Mouse (Mus musculus) testis, adult 2 months (tissue): Measurements from ENCODE around the gene Akap2. TPM values are rescaled to one million over a fixed set of nuclear protein-coding genes. Genes with fewer than 3 reads are reported as not detected.

Experiments
- H3K27ac ChIP-seq: fragments of 200-500 bp; 2 replicates; pipeline ENCODE4 v1.5.1; 2012; ENCODE audit warnings: low read depth, low read length; ENCODE audit not compliant: control insufficient read depth, insufficient read depth
- H3K27me3 ChIP-seq: fragments of 200-500 bp; 2 replicates; pipeline ENCODE4 v1.6.1; 2012; ENCODE audit warnings: mild to moderate bottlenecking, low read length, moderate library complexity; ENCODE audit not compliant: control insufficient read depth, insufficient read depth
- H3K36me3 ChIP-seq: fragments of 200-500 bp; 2 replicates; pipeline ENCODE4 v1.6.1; 2012; ENCODE audit warnings: mild to moderate bottlenecking, low read length; ENCODE audit not compliant: control insufficient read depth, insufficient read depth
- H3K4me1 ChIP-seq: fragments of 200-500 bp; 2 replicates; pipeline ENCODE4 v1.6.1; 2012; ENCODE audit warnings: low read length; ENCODE audit not compliant: control insufficient read depth, insufficient read depth
- H3K4me3 ChIP-seq: fragments of 200-500 bp; 2 replicates; pipeline ENCODE4 v1.5.1; 2012; ENCODE audit warnings: low read depth, mild to moderate bottlenecking, low read length, moderate library complexity, mixed read lengths; ENCODE audit not compliant: control insufficient read depth
- CTCF ChIP-seq: fragments of 200-500 bp; IDR thresholded peaks from 2 replicates; pipeline ENCODE4 v1.5.1; 2012; ENCODE audit warnings: low read depth, mild to moderate bottlenecking, inconsistent platforms, low read length, moderate library complexity; ENCODE audit not compliant: control insufficient read depth, insufficient read depth, insufficient replicate concordance
- POLR2A ChIP-seq: fragments of 200-500 bp; IDR thresholded peaks from 2 replicates; pipeline ENCODE4 v1.6.1; 2012; ENCODE audit warnings: low read depth, mild to moderate bottlenecking, inconsistent platforms, low read length, moderate library complexity; ENCODE audit not compliant: control insufficient read depth
- polyA plus RNA-seq: library from polyadenylated mRNA; depleted of rRNA; stranded (reverse); fragments of >200 nt; gene quantifications from 2 replicates; pipeline ENCODE4 v1.2.3, GENCODE M21; 2012

The Akap2 gene
- polyA plus RNA-seq, 1 experiment: 18.1 TPM

DNA sequence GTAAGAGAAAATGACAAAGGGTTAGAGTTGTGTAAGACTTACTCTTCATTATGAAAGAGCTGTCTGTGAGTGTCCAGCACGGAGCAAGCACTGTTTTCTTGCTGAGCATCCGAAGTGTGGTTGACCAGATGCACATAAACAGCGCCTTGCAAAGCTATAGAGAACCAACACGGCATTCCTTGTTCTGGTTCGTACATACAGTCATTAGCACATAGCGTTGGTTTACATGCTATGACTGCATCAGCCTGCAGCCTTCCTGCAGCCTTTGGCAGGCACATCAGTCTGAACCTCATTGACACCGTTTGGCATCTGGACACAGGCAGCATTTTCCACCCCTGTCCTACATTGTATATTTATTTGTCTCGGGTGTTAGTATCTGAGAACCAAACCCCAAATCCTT is 98.7 kb downstream of the Akap2 start:
- TF ChIP-seq POLR2A: no peak
- no peak for TF ChIP-seq CTCF
- H3K4me3 ChIP-seq: no peak overlapping the region
- no peaks in the 10 kb centered on the region for H3K27me3 ChIP-seq
- no peaks in the 10 kb centered on the region for H3K36me3 ChIP-seq
- peaks cover 3% of the 10 kb centered on the region; the same call in 1 of the 2 replicates for H3K4me1 ChIP-seq
- H3K27ac ChIP-seq: no peak overlapping the region

DNA sequence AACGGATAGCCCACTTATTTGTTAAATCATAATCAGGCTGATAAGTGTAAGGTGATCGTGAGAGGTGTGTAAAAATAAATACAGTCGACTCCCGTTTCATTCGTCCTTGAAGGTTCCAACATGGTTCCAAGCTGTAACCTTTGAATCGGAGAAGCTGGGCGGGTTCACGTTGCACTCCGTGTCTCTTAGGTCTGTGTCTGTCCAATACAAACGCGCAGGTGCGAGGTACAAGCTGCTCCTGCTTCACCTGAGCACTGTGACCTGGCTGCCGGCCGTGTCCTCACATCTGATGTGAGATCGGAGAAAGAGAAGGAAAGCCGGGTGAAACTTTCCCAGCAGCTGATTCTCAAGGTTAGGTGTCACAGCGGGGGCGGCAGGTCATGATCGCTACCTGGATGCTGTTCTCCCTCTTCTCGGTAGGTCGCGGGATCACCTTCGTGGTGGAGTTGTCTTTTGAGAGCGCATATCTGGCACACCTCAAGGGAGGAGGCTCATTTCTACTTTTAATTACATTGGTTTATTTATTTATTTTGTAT is 103.5 kb downstream of the Akap2 start:
- H3K27ac ChIP-seq: no peak overlapping the region
- TF ChIP-seq POLR2A (no peak), CTCF (no peak)
- H3K27me3 ChIP-seq: no peaks in the 10 kb centered on the region
- H3K36me3 ChIP-seq: no peaks in the 10 kb centered on the region
- H3K4me1 ChIP-seq: peaks cover 3% of the 10 kb centered on the region; the same call in 1 of the 2 replicates
- no peak overlapping the region for H3K4me3 ChIP-seq

DNA sequence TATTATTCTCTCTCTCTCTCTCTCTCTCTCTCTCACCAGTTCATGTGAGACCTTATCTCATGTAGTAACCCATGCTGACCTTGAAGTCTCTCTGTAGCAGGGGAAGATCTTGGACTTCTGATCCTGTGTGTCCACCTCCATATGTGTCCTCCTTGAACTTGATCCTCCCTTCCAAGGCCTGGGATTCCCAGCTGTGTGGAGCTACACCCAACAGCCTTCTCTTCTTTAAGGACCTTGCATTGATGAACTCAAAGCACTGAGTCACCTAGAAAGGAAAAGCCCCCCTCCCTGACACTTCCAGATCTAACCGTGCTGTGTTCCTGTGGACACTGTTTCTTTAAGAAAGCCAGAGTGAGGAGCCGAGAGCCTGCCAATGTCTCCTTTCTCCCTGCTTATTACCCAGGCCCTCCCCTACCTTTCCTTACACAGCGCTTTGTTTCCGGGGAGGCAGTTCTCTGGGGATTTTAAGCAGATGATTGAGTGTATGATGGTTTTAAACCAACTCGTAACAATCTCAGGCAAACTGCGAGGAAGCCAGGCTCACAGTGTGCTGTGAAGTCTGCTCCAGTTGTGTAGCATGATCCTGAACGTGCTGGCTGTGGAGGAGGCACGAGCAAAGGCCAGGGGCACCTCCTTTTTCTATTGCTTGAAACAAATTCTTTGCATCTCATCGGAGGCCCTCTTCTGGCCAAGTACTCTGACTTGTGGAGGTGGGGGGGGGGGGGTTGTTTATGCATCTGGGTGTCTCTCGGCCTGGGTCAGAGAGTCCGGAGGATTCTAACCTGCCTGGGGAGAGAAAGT is 104.3 kb downstream of the Akap2 start:
- no peaks in the 10 kb centered on the region for H3K27me3 ChIP-seq
- no peaks in the 10 kb centered on the region for H3K36me3 ChIP-seq
- H3K27ac ChIP-seq: peak overlapping the region; percentile 40
- no peak overlapping the region for H3K4me3 ChIP-seq
- no peak for TF ChIP-seq POLR2A
- no peak for TF ChIP-seq CTCF
- peaks cover 3% of the 10 kb centered on the region; the same call in 1 of the 2 replicates for H3K4me1 ChIP-seq

DNA sequence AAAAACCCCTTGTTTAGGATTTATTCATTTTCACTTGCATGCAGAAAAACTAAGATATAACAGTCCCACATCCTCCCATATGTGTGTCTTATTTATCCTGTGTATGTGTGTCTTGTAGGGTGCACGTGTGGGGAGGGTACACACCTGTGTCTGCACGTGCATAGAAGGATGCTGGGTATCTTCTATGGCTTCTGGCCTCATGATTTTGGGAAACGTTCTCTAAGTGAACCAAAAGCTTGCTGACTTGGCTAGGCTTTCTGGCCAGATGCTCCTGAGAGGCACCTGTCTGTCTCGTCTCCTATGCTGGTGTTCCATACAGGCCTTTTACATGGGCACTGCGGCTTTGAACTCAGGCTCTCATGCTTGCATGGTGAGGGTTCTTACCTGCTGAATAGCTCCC is 105.2 kb downstream of the Akap2 start:
- H3K27ac ChIP-seq: no peak overlapping the region
- no peaks in the 10 kb centered on the region for H3K36me3 ChIP-seq
- H3K4me3 ChIP-seq: no peak overlapping the region
- peaks cover 3% of the 10 kb centered on the region; the same call in 1 of the 2 replicates for H3K4me1 ChIP-seq
- no peak for TF ChIP-seq CTCF
- no peak for TF ChIP-seq POLR2A
- no peaks in the 10 kb centered on the region for H3K27me3 ChIP-seq

DNA sequence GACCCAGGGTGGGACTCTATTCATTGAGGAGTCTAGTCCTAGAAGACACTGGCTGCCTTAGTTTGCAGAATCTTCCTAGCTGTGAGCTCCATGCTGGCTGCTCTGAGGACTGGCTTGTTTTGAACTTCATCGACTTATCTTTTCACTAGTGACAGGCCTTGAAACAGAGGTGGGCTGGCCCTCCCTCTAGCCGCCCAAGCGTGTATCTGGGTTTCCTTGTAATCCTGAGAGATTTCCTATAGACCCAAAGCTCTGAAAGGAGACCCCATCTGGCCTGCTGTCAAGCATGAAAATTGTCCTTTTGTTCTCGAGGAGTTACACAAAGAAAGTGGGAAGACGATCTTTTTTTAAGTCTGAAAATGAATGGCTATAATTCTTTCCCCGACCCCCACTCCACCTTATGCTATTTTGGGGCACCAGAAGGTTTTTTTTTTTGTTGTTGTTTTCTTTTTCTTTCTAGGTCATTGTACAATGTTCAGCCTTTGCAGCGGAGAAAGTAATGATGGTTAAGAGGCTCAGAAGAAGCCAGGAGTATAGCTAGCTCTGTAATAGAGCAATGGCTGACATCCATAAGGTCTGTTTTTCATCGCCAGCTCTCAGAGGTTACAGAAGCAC is 107.3 kb downstream of the Akap2 start:
- Histone ChIP-seq H3K36me3 (no peaks in the 10 kb centered on the region), H3K4me3 (no peak overlapping the region), H3K27me3 (no peaks in the 10 kb centered on the region), H3K27ac (no peak overlapping the region), H3K4me1 (peaks cover 3% of the 10 kb centered on the region; the same call in 1 of the 2 replicates)
- TF ChIP-seq POLR2A (no peak), CTCF (no peak)

DNA sequence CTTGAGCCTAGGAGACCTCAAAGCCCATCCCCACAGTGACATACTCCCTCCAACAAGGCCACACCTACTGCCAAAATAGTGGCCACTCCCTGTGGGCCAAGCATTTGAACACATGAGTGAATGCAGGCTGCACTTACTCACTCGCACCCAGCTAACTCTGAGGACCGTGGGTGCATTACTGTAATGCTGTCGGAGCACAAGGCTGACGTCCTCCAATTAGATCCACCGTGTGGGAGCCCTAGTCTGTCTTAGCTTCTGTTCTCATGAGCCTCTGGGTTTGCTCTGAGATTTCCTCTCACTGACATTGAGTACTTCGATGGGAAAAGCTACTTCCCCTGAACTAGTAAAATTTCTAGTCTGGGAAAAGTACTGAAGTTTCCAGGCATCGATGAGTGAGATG is 108.8 kb downstream of the Akap2 start:
- Histone ChIP-seq H3K4me1 (no peaks in the 10 kb centered on the region), H3K27ac (no peak overlapping the region), H3K4me3 (no peak overlapping the region), H3K36me3 (no peaks in the 10 kb centered on the region), H3K27me3 (no peaks in the 10 kb centered on the region)
- no peak for TF ChIP-seq POLR2A
- TF ChIP-seq CTCF: no peak

DNA sequence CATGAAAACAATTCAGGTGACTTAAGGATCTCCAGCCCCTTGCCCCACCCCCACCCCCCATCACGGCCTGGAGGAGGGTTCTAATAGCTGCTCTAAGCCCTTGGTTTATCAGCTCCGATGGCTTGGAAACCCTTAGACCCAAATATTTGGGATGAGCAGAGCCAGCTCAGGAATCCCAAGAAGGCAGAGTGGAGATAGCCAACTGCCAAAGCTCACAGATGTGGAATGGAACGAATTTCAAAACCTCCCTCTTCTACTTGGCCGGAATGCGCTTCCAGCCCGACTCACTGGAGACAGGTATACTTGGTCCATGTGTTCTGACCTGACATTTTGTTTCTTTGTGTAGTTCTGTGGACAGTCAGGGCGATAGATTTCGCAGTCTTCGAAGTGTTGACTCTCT is 111.7 kb downstream of the Akap2 start:
- Histone ChIP-seq H3K27me3 (no peaks in the 10 kb centered on the region), H3K4me1 (no peaks in the 10 kb centered on the region), H3K4me3 (no peak overlapping the region), H3K27ac (no peak overlapping the region), H3K36me3 (no peaks in the 10 kb centered on the region)
- no peak for TF ChIP-seq POLR2A
- no peak for TF ChIP-seq CTCF

DNA sequence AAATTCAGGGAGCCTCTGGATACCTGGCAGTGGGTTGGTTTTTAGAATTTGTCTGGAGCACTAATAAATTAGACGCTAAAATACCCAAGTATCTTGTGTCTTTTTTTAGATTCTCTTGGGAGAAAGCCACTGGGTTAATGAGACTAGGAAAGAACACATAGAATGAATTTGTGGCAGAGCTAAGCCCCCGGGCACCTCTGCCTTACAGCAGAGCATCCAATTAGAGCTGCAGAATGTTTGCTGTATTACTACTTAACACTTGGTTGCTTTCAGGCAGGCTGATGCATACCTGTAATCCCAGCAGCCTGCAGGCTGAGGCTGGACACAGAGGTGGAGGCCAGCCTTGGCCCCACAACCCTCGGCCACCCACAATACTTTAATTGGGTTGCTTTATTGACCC is 112.3 kb downstream of the Akap2 start:
- Histone ChIP-seq H3K36me3 (no peaks in the 10 kb centered on the region), H3K4me3 (no peak overlapping the region), H3K4me1 (no peaks in the 10 kb centered on the region), H3K27ac (no peak overlapping the region), H3K27me3 (no peaks in the 10 kb centered on the region)
- TF ChIP-seq CTCF: no peak
- TF ChIP-seq POLR2A: no peak
